Mouse (Mus musculus): Measurements from ENCODE around the gene Klk4. TPM values are rescaled to one million over a fixed set of nuclear protein-coding genes. Genes with fewer than 3 reads are reported as not detected.

The Klk4 gene
- polyA plus RNA-seq, 1 experiment from 2014 or later, result not detected

DNA sequence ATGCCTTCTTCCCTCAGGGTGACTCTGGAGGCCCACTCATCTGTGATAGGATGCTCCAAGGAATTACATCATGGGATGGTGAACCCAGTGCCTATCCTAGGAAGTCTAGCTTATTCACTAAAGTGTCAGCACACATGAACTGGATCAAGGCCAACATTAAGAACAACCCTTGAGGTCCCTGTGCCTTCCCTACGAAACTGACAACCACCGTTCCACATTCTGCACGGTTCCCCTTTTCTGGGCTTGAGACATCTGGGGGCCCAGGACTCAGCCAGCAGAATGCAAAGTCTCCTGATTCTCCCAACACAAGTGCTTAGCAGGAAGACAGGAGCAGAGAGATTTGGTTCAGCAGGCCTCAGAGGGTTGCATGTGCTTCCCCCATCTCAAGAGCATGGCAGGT is 39.6 kb downstream of the Klk4 start:
- Histone ChIP-seq H3K27ac (replicated peaks in 1 of 2; ENCODE audit: control insufficient read depth in 1 of 2, insufficient read depth in 1 of 2, low read depth in 2 of 2, low read length in 2 of 2) (no peak overlapping the region), H3K4me1 (ENCODE audit: control insufficient read depth in 2 of 2, insufficient read depth in 2 of 2, low read length in 2 of 2) (no peaks in the 10 kb centered on the region), H3K27me3 (ENCODE audit: control insufficient read depth, insufficient read depth, low read length) (no peaks in the 10 kb centered on the region), H3K36me3 (ENCODE audit: control insufficient read depth, insufficient read depth, low read length) (no peaks in the 10 kb centered on the region), H3K9me3 (ENCODE audit: control insufficient read depth, low read length) (no peaks in the 10 kb centered on the region), H3K4me2 (ENCODE audit: low read length) (no peak overlapping the region), H3K9ac (ENCODE audit: low read length) (no peak overlapping the region), H3K4me3 (ENCODE audit: control insufficient read depth in 1 of 2, insufficient read depth in 1 of 2, low read depth in 1 of 2, low read length in 2 of 2) (no peak overlapping the region)
- ATAC-seq (ENCODE audit: insufficient number of reproducible peaks, insufficient read depth, low FRiP score, low read depth), result no peak
- 81% methylated on average over 3 of the region's 3 CpGs for WGBS

DNA sequence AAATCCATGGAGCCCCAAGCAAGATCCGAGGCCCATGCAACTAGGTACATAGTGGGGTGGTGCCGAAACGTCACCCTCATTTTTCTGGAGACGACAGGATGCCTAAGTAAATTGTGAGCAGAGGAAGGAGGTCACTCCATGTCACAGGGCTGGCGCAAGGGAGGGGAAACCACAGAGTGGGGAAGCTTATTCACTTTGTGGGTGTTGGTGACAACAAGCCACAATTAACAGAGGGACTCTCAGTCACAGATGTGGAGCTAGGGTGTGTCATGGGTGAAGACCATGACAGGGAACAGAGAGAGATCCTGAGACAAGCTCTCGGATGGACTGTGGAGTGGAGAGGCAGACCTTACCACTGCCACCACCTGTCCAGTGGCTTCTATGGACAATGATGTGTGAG is 40.1 kb downstream of the Klk4 start:
- 74% methylated on average over 6 of the region's 6 CpGs for WGBS
- Histone ChIP-seq H3K9me3 (ENCODE audit: control insufficient read depth, low read length) (no peaks in the 10 kb centered on the region), H3K27me3 (ENCODE audit: control insufficient read depth, insufficient read depth, low read length) (no peaks in the 10 kb centered on the region), H3K27ac (replicated peaks in 1 of 2; ENCODE audit: control insufficient read depth in 1 of 2, insufficient read depth in 1 of 2, low read depth in 2 of 2, low read length in 2 of 2) (no peak overlapping the region), H3K36me3 (ENCODE audit: control insufficient read depth, insufficient read depth, low read length) (no peaks in the 10 kb centered on the region), H3K4me2 (ENCODE audit: low read length) (no peak overlapping the region), H3K4me1 (ENCODE audit: control insufficient read depth in 2 of 2, insufficient read depth in 2 of 2, low read length in 2 of 2) (no peaks in the 10 kb centered on the region), H3K9ac (ENCODE audit: low read length) (no peak overlapping the region), H3K4me3 (ENCODE audit: control insufficient read depth in 1 of 2, insufficient read depth in 1 of 2, low read depth in 1 of 2, low read length in 2 of 2) (no peak overlapping the region)
- ATAC-seq (ENCODE audit: insufficient number of reproducible peaks, insufficient read depth, low FRiP score, low read depth), result no peak

DNA sequence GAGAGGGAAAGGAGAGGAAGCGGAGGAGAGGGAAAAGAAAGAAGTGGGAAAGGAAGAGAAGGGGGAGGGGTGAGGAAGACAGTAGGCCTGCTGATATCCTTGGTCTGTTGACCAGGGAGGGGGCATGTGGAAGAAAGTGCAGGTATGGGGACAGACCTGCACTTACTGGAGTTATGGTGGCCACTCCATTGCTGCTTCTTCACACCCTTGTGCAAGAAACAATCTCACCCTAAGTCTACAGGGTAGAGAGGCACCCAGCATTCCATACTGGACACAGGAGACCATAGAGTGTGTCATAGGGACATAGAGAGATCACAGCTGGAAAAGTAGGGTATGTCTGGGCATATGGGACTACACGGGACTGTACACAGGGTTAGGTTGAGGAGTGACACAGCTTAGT is 41.0 kb downstream of the Klk4 start:
- ATAC-seq (ENCODE audit: insufficient number of reproducible peaks, insufficient read depth, low FRiP score, low read depth), result no peak
- Histone ChIP-seq H3K9me3 (ENCODE audit: control insufficient read depth, low read length) (no peaks in the 10 kb centered on the region), H3K27ac (replicated peaks in 1 of 2; ENCODE audit: control insufficient read depth in 1 of 2, insufficient read depth in 1 of 2, low read depth in 2 of 2, low read length in 2 of 2) (no peak overlapping the region), H3K4me1 (ENCODE audit: control insufficient read depth in 2 of 2, insufficient read depth in 2 of 2, low read length in 2 of 2) (no peaks in the 10 kb centered on the region), H3K9ac (ENCODE audit: low read length) (no peak overlapping the region), H3K4me2 (ENCODE audit: low read length) (no peak overlapping the region), H3K36me3 (ENCODE audit: control insufficient read depth, insufficient read depth, low read length) (no peaks in the 10 kb centered on the region), H3K27me3 (ENCODE audit: control insufficient read depth, insufficient read depth, low read length) (no peaks in the 10 kb centered on the region), H3K4me3 (ENCODE audit: control insufficient read depth in 1 of 2, insufficient read depth in 1 of 2, low read depth in 1 of 2, low read length in 2 of 2) (no peak overlapping the region)
- 73% methylated on average over 2 of the region's 2 CpGs for WGBS

DNA sequence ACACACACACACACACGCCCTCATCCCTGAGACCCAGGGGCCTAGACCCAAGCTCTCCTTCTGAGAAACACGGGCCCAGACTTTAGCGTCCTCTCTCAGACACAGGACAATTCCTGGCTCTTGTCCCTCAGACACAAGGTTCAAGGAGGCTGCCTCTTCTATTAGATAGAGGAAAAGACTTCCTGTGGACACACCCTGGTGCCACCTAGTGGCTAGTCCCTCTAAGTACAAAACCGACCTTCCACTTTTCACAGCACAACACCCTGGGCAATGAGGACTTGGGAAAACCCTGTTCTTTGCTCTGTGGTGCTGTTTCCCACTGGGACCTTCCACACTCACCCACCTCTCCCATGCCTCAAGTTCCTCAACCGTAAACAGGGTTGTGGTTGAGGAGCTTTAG is 45.0 kb downstream of the Klk4 start:
- Histone ChIP-seq H3K36me3 (ENCODE audit: control insufficient read depth, insufficient read depth, low read length) (no peaks in the 10 kb centered on the region), H3K27ac (replicated peaks in 1 of 2; ENCODE audit: control insufficient read depth in 1 of 2, insufficient read depth in 1 of 2, low read depth in 2 of 2, low read length in 2 of 2) (no peak overlapping the region), H3K27me3 (ENCODE audit: control insufficient read depth, insufficient read depth, low read length) (no peaks in the 10 kb centered on the region), H3K9me3 (ENCODE audit: control insufficient read depth, low read length) (no peaks in the 10 kb centered on the region), H3K4me2 (ENCODE audit: low read length) (no peak overlapping the region), H3K9ac (ENCODE audit: low read length) (no peak overlapping the region), H3K4me3 (ENCODE audit: control insufficient read depth in 1 of 2, insufficient read depth in 1 of 2, low read depth in 1 of 2, low read length in 2 of 2) (no peak overlapping the region), H3K4me1 (ENCODE audit: control insufficient read depth in 2 of 2, insufficient read depth in 2 of 2, low read length in 2 of 2) (no peaks in the 10 kb centered on the region)
- 57% methylated on average over 5 of the region's 5 CpGs for WGBS
- no peak for ATAC-seq (ENCODE audit: insufficient number of reproducible peaks, insufficient read depth, low FRiP score, low read depth)

DNA sequence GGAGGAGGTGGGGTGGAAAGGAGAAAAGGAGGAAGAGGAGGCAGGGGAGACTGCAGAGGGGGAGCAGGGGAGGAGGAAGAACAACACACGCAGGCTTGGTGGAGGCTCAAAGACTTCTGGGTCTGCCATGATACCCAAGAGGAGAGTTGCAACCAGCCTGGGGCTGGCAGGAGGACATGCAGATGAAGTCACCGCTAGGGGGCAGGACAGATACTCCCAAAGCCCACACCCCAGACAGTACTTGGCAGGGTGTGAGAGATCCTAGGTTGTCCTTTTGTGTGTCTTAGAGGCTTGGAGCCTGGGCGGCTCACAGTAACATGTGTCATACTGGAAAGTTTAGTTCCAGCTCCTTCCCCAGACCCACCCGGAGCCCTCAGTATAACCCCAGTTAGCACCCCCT is 47.6 kb downstream of the Klk4 start:
- H3K27ac ChIP-seq (replicated peaks in 1 of 2; ENCODE audit: control insufficient read depth in 1 of 2, insufficient read depth in 1 of 2, low read depth in 2 of 2, low read length in 2 of 2), result no peak overlapping the region
- H3K9me3 ChIP-seq (ENCODE audit: control insufficient read depth, low read length), result no peaks in the 10 kb centered on the region
- no peaks in the 10 kb centered on the region for H3K36me3 ChIP-seq (ENCODE audit: control insufficient read depth, insufficient read depth, low read length)
- no peak overlapping the region for H3K9ac ChIP-seq (ENCODE audit: low read length)
- 44% methylated on average over 4 of the region's 4 CpGs for WGBS
- H3K4me1 ChIP-seq (ENCODE audit: control insufficient read depth in 2 of 2, insufficient read depth in 2 of 2, low read length in 2 of 2), result no peaks in the 10 kb centered on the region
- no peaks in the 10 kb centered on the region for H3K27me3 ChIP-seq (ENCODE audit: control insufficient read depth, insufficient read depth, low read length)
- H3K4me3 ChIP-seq (ENCODE audit: control insufficient read depth in 1 of 2, insufficient read depth in 1 of 2, low read depth in 1 of 2, low read length in 2 of 2), result no peak overlapping the region
- no peak overlapping the region for H3K4me2 ChIP-seq (ENCODE audit: low read length)
- ATAC-seq (ENCODE audit: insufficient number of reproducible peaks, insufficient read depth, low FRiP score, low read depth), result no peak

DNA sequence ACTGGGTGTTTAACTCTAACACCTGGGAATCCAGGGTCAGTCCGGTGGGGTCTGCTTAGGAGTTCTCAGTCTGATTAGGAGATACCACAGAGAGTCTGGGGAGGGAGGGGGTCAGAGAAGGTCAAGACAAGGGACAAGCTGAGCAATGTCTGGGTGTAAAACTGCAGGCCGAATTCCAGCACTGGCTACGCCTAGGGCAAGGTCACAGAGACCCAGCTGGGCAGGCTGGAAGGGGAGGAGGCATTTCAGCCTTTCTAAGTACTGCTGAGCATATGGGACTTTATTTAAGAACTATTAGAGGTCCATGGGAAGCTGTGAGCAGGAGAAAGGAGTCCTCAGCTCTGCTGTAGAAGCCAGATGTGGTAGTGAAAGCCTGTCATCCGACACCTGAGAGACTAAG is 51.4 kb downstream of the Klk4 start:
- 48% methylated on average over 4 of the region's 4 CpGs for WGBS
- H3K27ac ChIP-seq (replicated peaks in 1 of 2; ENCODE audit: control insufficient read depth in 1 of 2, insufficient read depth in 1 of 2, low read depth in 2 of 2, low read length in 2 of 2), result no peak overlapping the region

DNA sequence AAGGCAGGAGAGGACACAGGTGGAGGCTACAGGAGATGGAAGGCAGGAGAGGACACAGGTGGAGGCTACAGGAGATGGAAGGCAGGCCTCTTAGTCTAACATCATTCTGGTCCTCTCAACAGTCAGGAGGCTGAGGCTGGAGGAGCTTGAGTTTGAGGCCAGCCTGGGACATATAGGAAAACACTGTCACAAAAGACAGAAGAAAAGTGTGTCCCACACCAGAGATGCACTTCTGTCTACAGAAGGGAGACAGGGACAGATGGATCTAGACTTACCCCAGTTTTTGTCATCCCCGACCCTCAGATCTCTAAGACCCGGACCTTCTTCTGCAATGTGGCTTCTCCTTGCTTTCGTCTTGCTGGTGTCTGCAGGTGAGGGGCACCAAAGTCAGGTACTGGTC is 52.5 kb downstream of the Klk4 start, which contains the start of gene Klk15:
Gene Klk15 (plus strand): TSS at position 301 of the 400 bp plus-strand sequence.
- no peak within 1 kb of the TSS for H3K4me2 ChIP-seq (ENCODE audit: low read length)
- WGBS, result 77% methylated on average over 3 of the region's 3 CpGs
- no peaks in the 10 kb centered on the region for H3K4me1 ChIP-seq (ENCODE audit: control insufficient read depth in 2 of 2, insufficient read depth in 2 of 2, low read length in 2 of 2)
- no peak within 1 kb of the TSS for H3K9ac ChIP-seq (ENCODE audit: low read length)
- no peaks in the 10 kb centered on the region for H3K27me3 ChIP-seq (ENCODE audit: control insufficient read depth, insufficient read depth, low read length)
- H3K9me3 ChIP-seq (ENCODE audit: control insufficient read depth, low read length), result no peaks in the 10 kb centered on the region
- ATAC-seq (ENCODE audit: insufficient number of reproducible peaks, insufficient read depth, low FRiP score, low read depth), result no peak
- H3K27ac ChIP-seq (replicated peaks in 1 of 2; ENCODE audit: control insufficient read depth in 1 of 2, insufficient read depth in 1 of 2, low read depth in 2 of 2, low read length in 2 of 2), result no peak within 1 kb of the TSS
- H3K36me3 ChIP-seq (ENCODE audit: control insufficient read depth, insufficient read depth, low read length), result no peaks in the 10 kb centered on the region
- H3K4me3 ChIP-seq (ENCODE audit: control insufficient read depth in 1 of 2, insufficient read depth in 1 of 2, low read depth in 1 of 2, low read length in 2 of 2), result no peak within 1 kb of the TSS

More for the DNA sequence above, 51.4 kb downstream of the Klk4 start:
- no peak overlapping the region for H3K4me3 ChIP-seq (ENCODE audit: control insufficient read depth in 1 of 2, insufficient read depth in 1 of 2, low read depth in 1 of 2, low read length in 2 of 2)
- H3K9ac ChIP-seq (ENCODE audit: low read length), result no peak overlapping the region
- no peak overlapping the region for H3K4me2 ChIP-seq (ENCODE audit: low read length)
- no peaks in the 10 kb centered on the region for H3K4me1 ChIP-seq (ENCODE audit: control insufficient read depth in 2 of 2, insufficient read depth in 2 of 2, low read length in 2 of 2)
- H3K9me3 ChIP-seq (ENCODE audit: control insufficient read depth, low read length), result no peaks in the 10 kb centered on the region
- ATAC-seq (ENCODE audit: insufficient number of reproducible peaks, insufficient read depth, low FRiP score, low read depth), result no peak
- no peaks in the 10 kb centered on the region for H3K36me3 ChIP-seq (ENCODE audit: control insufficient read depth, insufficient read depth, low read length)
- H3K27me3 ChIP-seq (ENCODE audit: control insufficient read depth, insufficient read depth, low read length), result no peaks in the 10 kb centered on the region

DNA sequence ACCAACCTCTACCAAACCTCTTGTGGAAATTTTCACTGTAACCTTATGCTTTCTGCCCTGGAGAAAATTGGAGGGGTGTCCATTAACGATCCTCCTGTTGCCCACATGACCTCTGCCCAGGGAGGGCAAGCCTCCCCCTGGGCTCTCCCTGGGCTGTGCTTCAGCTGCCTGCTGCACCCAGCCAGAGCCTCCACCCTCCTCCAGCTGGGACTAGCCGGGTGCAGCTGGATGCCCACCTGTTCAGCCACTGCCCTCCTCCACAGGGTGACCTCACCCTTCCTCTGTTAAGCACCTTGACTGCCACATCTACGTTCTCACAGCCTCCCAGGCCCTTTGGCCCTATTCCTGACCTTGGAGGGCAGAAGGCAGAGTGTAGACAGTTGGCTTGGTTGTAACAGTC is 53.8 kb downstream of the Klk4 start:
- no peaks in the 10 kb centered on the region for H3K27me3 ChIP-seq (ENCODE audit: control insufficient read depth, insufficient read depth, low read length)
- no peaks in the 10 kb centered on the region for H3K36me3 ChIP-seq (ENCODE audit: control insufficient read depth, insufficient read depth, low read length)
- no peak for ATAC-seq (ENCODE audit: insufficient number of reproducible peaks, insufficient read depth, low FRiP score, low read depth)
- H3K4me3 ChIP-seq (ENCODE audit: control insufficient read depth in 1 of 2, insufficient read depth in 1 of 2, low read depth in 1 of 2, low read length in 2 of 2), result no peak overlapping the region
- WGBS, result 61% methylated on average over 3 of the region's 3 CpGs
- no peaks in the 10 kb centered on the region for H3K9me3 ChIP-seq (ENCODE audit: control insufficient read depth, low read length)
- no peak overlapping the region for H3K27ac ChIP-seq (replicated peaks in 1 of 2; ENCODE audit: control insufficient read depth in 1 of 2, insufficient read depth in 1 of 2, low read depth in 2 of 2, low read length in 2 of 2)
- no peak overlapping the region for H3K4me2 ChIP-seq (ENCODE audit: low read length)
- no peak overlapping the region for H3K9ac ChIP-seq (ENCODE audit: low read length)
- H3K4me1 ChIP-seq (ENCODE audit: control insufficient read depth in 2 of 2, insufficient read depth in 2 of 2, low read length in 2 of 2), result no peaks in the 10 kb centered on the region
